ENCODE assay signal across 9 mouse cellular contexts in the genomic region with DNA sequence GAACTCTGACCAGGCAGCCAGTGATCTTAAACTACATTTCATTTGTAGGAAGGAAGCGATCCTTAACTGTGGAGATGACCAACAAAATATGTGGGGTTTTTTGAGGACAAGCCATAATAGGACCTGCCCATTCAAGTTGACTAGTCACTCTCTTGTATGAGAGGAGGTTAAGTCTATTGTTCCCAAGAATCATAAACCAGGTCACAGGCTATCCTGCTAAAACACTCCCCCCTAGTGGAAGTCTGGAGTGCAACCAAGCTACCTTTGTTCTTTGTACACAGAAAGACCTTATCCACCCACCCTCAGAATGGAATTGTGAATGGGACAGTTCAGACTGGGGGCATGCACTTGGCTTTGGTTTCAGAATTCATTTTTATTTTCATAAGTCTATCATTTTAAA. TPM values are rescaled to one million over a fixed set of nuclear protein-coding genes. Genes with fewer than 3 reads are reported as not detected.
DNase-seq lines count a peak whose midpoint lies in the region; ATAC-seq and TF ChIP-seq lines count a peak whose summit lies in the region.
"Had no signal": no experiment of that assay in that cellular context is flagged by ENCODE, and none has a peak within 500 bp of the region (broad histone marks: within the 10 kb centered on the region; RNA-seq: fewer than 3 reads in every experiment).

No protein-coding gene starts in this region.

- H3K4me1 ChIP-seq in intestine, postnatal 0 days (replicated peaks; ENCODE audit: control insufficient read depth, insufficient read depth, low read length), result peaks cover 2% of the 10 kb centered on the region; the same call in 1 of the 2 replicates
- H3K4me1 ChIP-seq in intestine, embryonic 16.5 days (ENCODE audit: control insufficient read depth, insufficient read depth, low read length), result peaks cover 24% of the 10 kb centered on the region
- H3K4me1 ChIP-seq in G1E (ENCODE audit: insufficient read depth, low read depth, low read length), result peaks cover 32% of the 10 kb centered on the region
- H3K4me1 ChIP-seq in embryonic facial prominence, embryonic 10.5 days, result peaks cover 8% of the 10 kb centered on the region

- 60% methylated on average over 1 of the region's 1 CpGs for WGBS in intestine, postnatal 0 days
- 79% methylated on average over 1 of the region's 1 CpGs for WGBS in intestine, embryonic 16.5 days
- WGBS in embryonic facial prominence, embryonic 10.5 days, result 63% methylated on average over 1 of the region's 1 CpGs

- no peak for ATAC-seq in intestine, postnatal 0 days
- no peak for ATAC-seq in intestine, embryonic 16.5 days
- ATAC-seq in G1E (ENCODE audit: extremely low read depth, insufficient number of reproducible peaks, low FRiP score, poor library complexity, severe bottlenecking), result no peak
- no peak for ATAC-seq in erythroid progenitor cell, adult 5-6 weeks (replicated peaks; ENCODE audit: low FRiP score, poor library complexity, severe bottlenecking)

- no peak overlapping the region for H3K9ac ChIP-seq in intestine, postnatal 0 days (ENCODE audit: low read depth, low read length)
- H3K9ac ChIP-seq in intestine, embryonic 16.5 days (ENCODE audit: low read depth, low read length), result no peak overlapping the region
- H3K9ac ChIP-seq: embryonic facial prominence, embryonic 12.5 days had no signal

- no peak for DNase-seq in G1E (ENCODE audit: low spot score)
- peak; percentile 32 for DNase-seq in embryonic facial prominence, embryonic 10.5 days (ENCODE audit: low spot score)
- peak; percentile 66 for DNase-seq in lung, postnatal 10 days
- no peak for DNase-seq in layer of hippocampus, adult 9-11 months
- DNase-seq in urinary bladder, postnatal 14 days (ENCODE audit: low spot score), result no peak

- H3K4me2 ChIP-seq in intestine, postnatal 0 days (replicated peaks; ENCODE audit: low read depth), result no peak overlapping the region
- H3K4me2 ChIP-seq in intestine, embryonic 16.5 days (ENCODE audit: low read depth, low read length), result no peak overlapping the region
- H3K4me2 ChIP-seq: embryonic facial prominence, embryonic 12.5 days had no signal

- no peak overlapping the region for H3K27ac ChIP-seq in intestine, postnatal 0 days (ENCODE audit: low read depth, low read length)
- H3K27ac ChIP-seq in intestine, embryonic 16.5 days (ENCODE audit: low read length), result no peak overlapping the region
- no peak overlapping the region for H3K27ac ChIP-seq in embryonic facial prominence, embryonic 10.5 days (replicated peaks)
- H3K27ac ChIP-seq: embryonic facial prominence, embryonic 12.5 days had no signal

- H3K36me3 ChIP-seq in intestine, postnatal 0 days (ENCODE audit: control insufficient read depth, insufficient read depth), result peaks cover 35% of the 10 kb centered on the region
- H3K36me3 ChIP-seq in intestine, embryonic 16.5 days (ENCODE audit: control insufficient read depth, insufficient read depth, low read length), result peaks cover 12% of the 10 kb centered on the region
- H3K36me3 ChIP-seq in G1E (replicated peaks), result peaks cover 97% of the 10 kb centered on the region
- H3K36me3 ChIP-seq in embryonic facial prominence, embryonic 10.5 days (replicated peaks), result peaks cover 38% of the 10 kb centered on the region

- no peaks in the 10 kb centered on the region for H3K9me3 ChIP-seq in intestine, postnatal 0 days (ENCODE audit: control insufficient read depth)
- no peaks in the 10 kb centered on the region for H3K9me3 ChIP-seq in intestine, embryonic 16.5 days (ENCODE audit: control insufficient read depth, low read length)
- no peaks in the 10 kb centered on the region for H3K9me3 ChIP-seq in G1E (replicated peaks)
- no peaks in the 10 kb centered on the region for H3K9me3 ChIP-seq in embryonic facial prominence, embryonic 10.5 days
- H3K9me3 ChIP-seq: embryonic facial prominence, embryonic 12.5 days had no signal

- TF ChIP-seq CTCF in intestine, postnatal 0 days (IDR thresholded peaks at IDR 0.05; ENCODE audit: low read depth), result peak; percentile 82
- 0 out of 2 replicates have a peak, but pooled peaks have one; percentile 23 for TF ChIP-seq CTCF in G1E (IDR thresholded peaks at IDR 0.05; ENCODE audit: low read depth, low read length)

- H3K27me3 ChIP-seq in intestine, postnatal 0 days (replicated peaks; ENCODE audit: control insufficient read depth, insufficient read depth, low read length), result no peaks in the 10 kb centered on the region
- H3K27me3 ChIP-seq in intestine, embryonic 16.5 days (replicated peaks; ENCODE audit: control insufficient read depth, insufficient read depth, low read length), result no peaks in the 10 kb centered on the region
- no peaks in the 10 kb centered on the region for H3K27me3 ChIP-seq in G1E (ENCODE audit: insufficient read depth, low read length)
- H3K27me3 ChIP-seq in embryonic facial prominence, embryonic 10.5 days (replicated peaks; ENCODE audit: low read depth, poor library complexity, severe bottlenecking), result no peaks in the 10 kb centered on the region
- H3K27me3 ChIP-seq: embryonic facial prominence, embryonic 12.5 days had no signal

- H3K4me3 ChIP-seq in intestine, postnatal 0 days (ENCODE audit: low read depth, low read length), result no peak overlapping the region
- no peak overlapping the region for H3K4me3 ChIP-seq in intestine, embryonic 16.5 days (ENCODE audit: low read length)
- H3K4me3 ChIP-seq in G1E (ENCODE audit: low read depth, low read length), result no peak overlapping the region
- H3K4me3 ChIP-seq in embryonic facial prominence, embryonic 10.5 days, result no peak overlapping the region
- H3K4me3 ChIP-seq: embryonic facial prominence, embryonic 12.5 days had no signal

RNA-seq across cellular contexts. Expression of a gene that starts 49.7 kb away (rescaled TPM):
- polyA plus RNA-seq in intestine, postnatal 0 days (2015; fragmentation: Nextera tagmentation; extraction: Ambion mirVana), result 76.2 and 77.9 TPM in 2 replicates
- 126 and 129 TPM in 2 replicates for polyA plus RNA-seq in intestine, embryonic 16.5 days (2015; fragmentation: Nextera tagmentation; extraction: Ambion mirVana)
- total RNA-seq in G1E (2014; fragmentation: Nextera tagmentation) (95.6 and 101 TPM in 2 replicates), G1E (2017) (66.2 and 78.1 TPM in 2 replicates)
- 59.2 and 72.3 TPM in 2 replicates for polyA plus RNA-seq in G1E (2012)
- 107 and 110 TPM in 2 replicates for polyA plus RNA-seq in embryonic facial prominence, embryonic 10.5 days (2016; fragmentation: Nextera tagmentation; extraction: Ambion mirVana)
- 76.0 and 76.3 TPM in 2 replicates for total RNA-seq in erythroid progenitor cell, adult 5-6 weeks (2015; ENCODE audit: low replicate concordance)
- 66.6 and 69.7 TPM in 2 replicates for total RNA-seq in erythroid progenitor cell, adult 5-6 weeks (2017; ENCODE audit: low replicate concordance)

Comparison
In these comparisons a context has a peak if more than half of its experiments do, and no peak if none do; other contexts are left out.
1. DNase-seq: peak in embryonic facial prominence, embryonic 10.5 days (single experiment) and lung, postnatal 10 days (single experiment); none in G1E (single experiment), layer of hippocampus, adult 9-11 months (single experiment) and urinary bladder, postnatal 14 days (single experiment).